Mouse (Mus musculus) erythroblast, embryonic 14.5 days (primary cell): ENCODE measurements around the gene Dab1.

Experiments used
- GATA1 ChIP-seq: IDR thresholded peaks from 2 replicates; pipeline ENCODE4 v1.6.1; 2012; ENCODE audit warnings: low read length, inconsistent platforms, mixed read lengths
- TAL1 ChIP-seq: IDR thresholded peaks from 3 replicates; pipeline ENCODE4 v1.6.1; 2012; ENCODE audit warnings: low read length, inconsistent platforms, mixed read lengths

- TF ChIP-seq GATA1 (no peak), TAL1 (no peak)
Measured at GRCm38 (mm10) chr4:104368561-104369021, 749.4 kb downstream of the Dab1 start.
